Comparison of ENCODE assay signal across 8 mouse cellular contexts in genomic region chr11:32299865-32300264, GRCm38 (mm10). TPM values are rescaled to one million over a fixed set of nuclear protein-coding genes. Genes with fewer than 3 reads are reported as not detected.
DNase-seq lines count a peak whose midpoint lies in the region; ATAC-seq lines count a peak whose summit lies in the region.
"Not testable (repeated sequence)": the region's sequence is repeated elsewhere in the genome, so short reads cannot be mapped to it uniquely, and the experiment has no call there.

Gene Hbq1a (plus strand): TSS chr11:32300069.

- WGBS in intestine, embryonic 16.5 days = 6% methylated on average over 16 of the region's 16 CpGs

- not testable (repeated sequence) for H3K9ac ChIP-seq in intestine, embryonic 16.5 days (ENCODE audit: low read depth, low read length)

- not testable (repeated sequence) for H3K27ac ChIP-seq in intestine, embryonic 16.5 days (ENCODE audit: low read length)

- H3K4me1 ChIP-seq in intestine, embryonic 16.5 days (ENCODE audit: control insufficient read depth, insufficient read depth, low read length) = not testable (repeated sequence)

- peak; percentile 48 to 78 for DNase-seq in adrenal gland, adult (ENCODE audit: inconsistent age in 2 of 2, low spot score in 1 of 2)
- DNase-seq in embryo, embryonic 11 days = peak; percentile 59
- DNase-seq in left cerebral cortex, adult 8-10 months (ENCODE audit: low spot score in 2 of 2) = peak; percentile 29 to 60
- peak; percentile 79 for DNase-seq in lung, postnatal 36 days
- peak; percentile 6 for DNase-seq in retina, adult 2 months (ENCODE audit: low read depth, low spot score)
- DNase-seq in thymus, postnatal 14 days = peak; percentile 65

- H3K4me2 ChIP-seq in intestine, embryonic 16.5 days (ENCODE audit: low read depth, low read length) = peak within 1 kb of the TSS; percentile 46

- not testable (repeated sequence) for H3K9me3 ChIP-seq in intestine, embryonic 16.5 days (ENCODE audit: control insufficient read depth, low read length)

- not testable (repeated sequence) for H3K4me3 ChIP-seq in intestine, embryonic 16.5 days (ENCODE audit: low read length)

- ATAC-seq in granulocyte monocyte progenitor cell, adult 5-6 weeks (replicated peaks; ENCODE audit: poor library complexity, severe bottlenecking) = peak; percentile 73
- peak; percentile 49 for ATAC-seq in intestine, embryonic 16.5 days

- not testable (repeated sequence) for H3K27me3 ChIP-seq in intestine, embryonic 16.5 days (replicated peaks; ENCODE audit: control insufficient read depth, insufficient read depth, low read length)

- not testable (repeated sequence) for H3K36me3 ChIP-seq in intestine, embryonic 16.5 days (ENCODE audit: control insufficient read depth, insufficient read depth, low read length)

RNA-seq across cellular contexts. Expression of gene Hbq1a, which starts in this region (rescaled TPM):
- not detected in 2 replicates for total RNA-seq in granulocyte monocyte progenitor cell, adult 5-6 weeks (2014; fragmentation: Nextera tagmentation)
- total RNA-seq in granulocyte monocyte progenitor cell, adult 5-6 weeks (2017) = not detected in 2 replicates
- 0.54 and 0.55 TPM in 2 replicates for polyA plus RNA-seq in intestine, embryonic 16.5 days (2015; fragmentation: Nextera tagmentation; extraction: Ambion mirVana)
- total RNA-seq in left cerebral cortex, adult 8-10 months (2022) = 1 to 10 TPM in 1 of 4 experiments, under 1 TPM in 2, not detected in 1; 0.67 to 1.9 (median 0.71) TPM

Comparison
In these comparisons a context has a peak if more than half of its experiments do, and no peak if none do; other contexts are left out.
1. Peak in ATAC-seq in granulocyte monocyte progenitor cell, adult 5-6 weeks; RNA of the gene not detected or under 1 TPM.
2. Peak in ATAC-seq and H3K4me2 ChIP-seq in intestine, embryonic 16.5 days; RNA of the gene not detected or under 1 TPM.
3. DNase-seq: peak in every context shown above with its lines; median percentile 79 in lung, postnatal 36 days; 65 in thymus, postnatal 14 days; 63 in adrenal gland, adult; 59 in embryo, embryonic 11 days; 44 in left cerebral cortex, adult 8-10 months; 6 in retina, adult 2 months.